In genomic region chr17:29361982-29362691, GRCm38 (mm10) we compare ENCODE assay signal across 10 mouse cellular contexts. TPM values are rescaled to one million over a fixed set of nuclear protein-coding genes. Genes with fewer than 3 reads are reported as not detected.
DNase-seq lines count a peak whose midpoint lies in the region; ATAC-seq and TF ChIP-seq lines count a peak whose summit lies in the region.
"Had no signal": no experiment of that assay in that cellular context is flagged by ENCODE, and none has a peak within 500 bp of the region (broad histone marks: within the 10 kb centered on the region; RNA-seq: fewer than 3 reads in every experiment).

No protein-coding gene starts in this region.

- WGBS in neural tube, embryonic 15.5 days, result 72% methylated on average over 8 of the region's 8 CpGs
- 33% methylated on average over 8 of the region's 8 CpGs for WGBS in liver, embryonic 13.5 days (ENCODE audit: insufficient replicate concordance)

- H3K4me2 ChIP-seq in neural tube, embryonic 15.5 days, result no peak overlapping the region
- peak overlapping the region; percentile 14; the same call in 1 of the 2 replicates for H3K4me2 ChIP-seq in liver, embryonic 13.5 days
- H3K4me2 ChIP-seq: hindbrain, embryonic 12.5 days had no signal

- peak; percentile 33 for DNase-seq in neural tube, embryonic 10.5 days (ENCODE audit: extremely low spot score, low spot score)
- DNase-seq in liver, embryonic 13.5 days, result no peak
- peak; percentile 81 for DNase-seq in splenic B cell, adult 2 months (ENCODE audit: low read depth, low spot score)
- DNase-seq in adrenal gland, adult 8-10 months, result no peak
- no peak for DNase-seq in left cerebral cortex, postnatal 4 days
- no peak for DNase-seq in kidney, adult 11 months
- DNase-seq: midbrain, embryonic 14.5 days had no signal

- peaks cover 7% of the 10 kb centered on the region for H3K4me1 ChIP-seq in neural tube, embryonic 15.5 days
- peaks cover 22% of the 10 kb centered on the region for H3K4me1 ChIP-seq in bone marrow macrophage, adult 2 months (ENCODE audit: control insufficient read depth, insufficient read depth, low read length)
- peaks cover 4% of the 10 kb centered on the region for H3K4me1 ChIP-seq in liver, embryonic 13.5 days (replicated peaks)

- no peaks in the 10 kb centered on the region for H3K27me3 ChIP-seq in neural tube, embryonic 15.5 days (replicated peaks)
- no peaks in the 10 kb centered on the region for H3K27me3 ChIP-seq in liver, embryonic 13.5 days
- no peaks in the 10 kb centered on the region for H3K27me3 ChIP-seq in splenic B cell, adult 2 months (ENCODE audit: control insufficient read depth, insufficient read depth, low read length, poor library complexity, severe bottlenecking)
- H3K27me3 ChIP-seq: hindbrain, embryonic 12.5 days had no signal

- TF ChIP-seq CTCF in bone marrow macrophage, adult 2 months (IDR thresholded peaks at IDR 0.05; ENCODE audit: low read depth, low read length), result no peak

- H3K27ac ChIP-seq in neural tube, embryonic 15.5 days (replicated peaks), result no peak overlapping the region
- peak overlapping the region; percentile 96 for H3K27ac ChIP-seq in bone marrow macrophage, adult 2 months (ENCODE audit: insufficient read depth, low read depth, low read length)
- 0 out of 2 replicates have a peak overlapping the region, but pooled peaks have one; percentile 43 for H3K27ac ChIP-seq in liver, embryonic 13.5 days
- H3K27ac ChIP-seq: hindbrain, embryonic 12.5 days had no signal

- TF ChIP-seq POLR2A in bone marrow macrophage, adult 2 months (IDR thresholded peaks at IDR 0.05; ENCODE audit: borderline replicate concordance, low read depth, low read length), result no peak

- no peak overlapping the region for H3K4me3 ChIP-seq in neural tube, embryonic 15.5 days (replicated peaks)
- H3K4me3 ChIP-seq in bone marrow macrophage, adult 2 months (ENCODE audit: insufficient read depth, low read length), result peak overlapping the region; percentile 65
- 0 out of 2 replicates have a peak overlapping the region, but pooled peaks have one; percentile 32 for H3K4me3 ChIP-seq in liver, embryonic 13.5 days (replicated peaks)
- H3K4me3 ChIP-seq: hindbrain, embryonic 12.5 days had no signal

- no peaks in the 10 kb centered on the region for H3K36me3 ChIP-seq in neural tube, embryonic 15.5 days
- no peaks in the 10 kb centered on the region for H3K36me3 ChIP-seq in liver, embryonic 13.5 days
- peaks cover 2% of the 10 kb centered on the region for H3K36me3 ChIP-seq in splenic B cell, adult 2 months (ENCODE audit: control insufficient read depth, insufficient read depth, low read length, poor library complexity, severe bottlenecking)
- H3K36me3 ChIP-seq: hindbrain, embryonic 12.5 days had no signal

- no peak overlapping the region for H3K9ac ChIP-seq in neural tube, embryonic 15.5 days (replicated peaks)
- peak overlapping the region; percentile 29; the same call in 1 of the 2 replicates for H3K9ac ChIP-seq in liver, embryonic 13.5 days
- H3K9ac ChIP-seq: hindbrain, embryonic 12.5 days had no signal

- H3K9me3 ChIP-seq in neural tube, embryonic 15.5 days (replicated peaks), result no peaks in the 10 kb centered on the region
- H3K9me3 ChIP-seq in liver, embryonic 13.5 days (replicated peaks), result no peaks in the 10 kb centered on the region
- H3K9me3 ChIP-seq: hindbrain, embryonic 12.5 days had no signal

- intact Hi-C loops in left cerebral cortex, postnatal 4 days (cut with DNase I), result no loop called here

- ATAC-seq in neural tube, embryonic 15.5 days (ENCODE audit: low FRiP score), result no peak
- ATAC-seq in liver, embryonic 13.5 days (ENCODE audit: low read depth), result peak; percentile 18; the same call in 1 of the 2 replicates

RNA-seq across cellular contexts. Expression of gene Fgd2, which starts 1.4 kb away (rescaled TPM):
- polyA plus RNA-seq in neural tube, embryonic 15.5 days (2015; fragmentation: Nextera tagmentation; extraction: Ambion mirVana), result 3.7 and 9.8 TPM in 2 replicates
- polyA plus RNA-seq in bone marrow macrophage, adult 2 months (2012; ENCODE audit: insufficient read depth, insufficient read length, missing spikeins), result 136 and 152 TPM in 2 replicates
- polyA plus RNA-seq in liver, embryonic 13.5 days (2015; fragmentation: Nextera tagmentation; extraction: Ambion mirVana), result 4.5 and 5.0 TPM in 2 replicates
- total RNA-seq in adrenal gland, adult 8-10 months (2022), result 10 to 100 TPM in 1 of 4 experiments, 1 to 10 TPM in 3; 2.1 to 11.1 (median 6.9) TPM
- 1 to 10 TPM; 4.5 to 6.4 TPM for total RNA-seq in left cerebral cortex, postnatal 4 days (2021)

RNA-seq across cellular contexts. Expression of gene Mtch1, which starts 14.4 kb away (rescaled TPM):
- polyA plus RNA-seq in neural tube, embryonic 15.5 days (2015; fragmentation: Nextera tagmentation; extraction: Ambion mirVana), result 453 and 482 TPM in 2 replicates
- 129 and 138 TPM in 2 replicates for polyA plus RNA-seq in bone marrow macrophage, adult 2 months (2012; ENCODE audit: insufficient read depth, insufficient read length, missing spikeins)
- 55.2 and 64.0 TPM in 2 replicates for polyA plus RNA-seq in liver, embryonic 13.5 days (2015; fragmentation: Nextera tagmentation; extraction: Ambion mirVana)
- 100 to 1,000 TPM; 236 to 274 (median 253) TPM for total RNA-seq in adrenal gland, adult 8-10 months (2022)
- 100 to 1,000 TPM; 489 to 514 TPM for total RNA-seq in left cerebral cortex, postnatal 4 days (2021)

RNA-seq across cellular contexts. Expression of gene Pi16, which starts 44.7 kb away (rescaled TPM):
- 2.8 TPM in 2 replicates for polyA plus RNA-seq in neural tube, embryonic 15.5 days (2015; fragmentation: Nextera tagmentation; extraction: Ambion mirVana)
- 0.41 TPM in 1 of 2 replicates, not detected in the other for polyA plus RNA-seq in bone marrow macrophage, adult 2 months (2012; ENCODE audit: insufficient read depth, insufficient read length, missing spikeins)
- polyA plus RNA-seq in liver, embryonic 13.5 days (2015; fragmentation: Nextera tagmentation; extraction: Ambion mirVana), result 0.30 and 0.32 TPM in 2 replicates
- 10 to 100 TPM in 3 of 4 experiments, 1 to 10 TPM in 1; 9.0 to 16.7 (median 14.0) TPM for total RNA-seq in adrenal gland, adult 8-10 months (2022)
- 1 to 10 TPM; 1.4 to 2.0 TPM for total RNA-seq in left cerebral cortex, postnatal 4 days (2021)

Comparison
In these comparisons a context has a peak if more than half of its experiments do, and no peak if none do; other contexts are left out.
1. DNase-seq: peak in neural tube, embryonic 10.5 days (single experiment) and splenic B cell, adult 2 months (single experiment); none in liver, embryonic 13.5 days (single experiment), adrenal gland, adult 8-10 months (single experiment), left cerebral cortex, postnatal 4 days (single experiment) and kidney, adult 11 months (single experiment).
2. RNA of gene Fgd2, which starts 1.4 kb away (polyA plus RNA-seq): 136 to 152 TPM in bone marrow macrophage, adult 2 months; 4.5 to 5.0 TPM in liver, embryonic 13.5 days and 3.7 to 9.8 TPM in neural tube, embryonic 15.5 days; every median in the first group is over 10 times any median in the second.